Comparison of ENCODE assay signal across 9 mouse cellular contexts in the genomic region with DNA sequence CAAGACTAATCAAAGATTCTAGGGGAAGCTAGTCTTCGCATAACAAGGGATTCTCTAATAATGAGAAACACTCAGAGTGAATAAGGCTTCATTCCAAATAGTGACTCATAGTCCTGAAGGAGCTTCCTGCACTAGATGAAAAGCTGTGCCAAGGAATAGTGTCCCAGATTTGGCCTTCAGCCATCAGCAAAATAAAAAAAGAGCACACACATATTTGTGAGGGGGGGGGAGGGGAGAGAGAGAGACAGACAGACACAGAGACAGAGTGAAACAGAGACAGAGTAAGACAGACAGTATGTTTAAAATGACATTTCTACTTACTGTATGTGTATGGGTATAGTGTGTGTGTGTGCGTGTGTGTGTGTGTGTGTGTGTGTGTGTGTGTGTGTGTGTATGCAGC.
DNase-seq lines count a peak whose midpoint lies in the region; ATAC-seq and TF ChIP-seq lines count a peak whose summit lies in the region.
"Had no signal": no experiment of that assay in that cellular context is flagged by ENCODE, and none has a peak within 500 bp of the region (broad histone marks: within the 10 kb centered on the region; RNA-seq: fewer than 3 reads in every experiment).

No protein-coding gene starts in this region.

- no peaks in the 10 kb centered on the region for H3K36me3 ChIP-seq in lung, embryonic 14.5 days (ENCODE audit: insufficient read depth)
- H3K36me3 ChIP-seq: liver, embryonic 15.5 days had no signal

- no peaks in the 10 kb centered on the region for H3K9me3 ChIP-seq in lung, embryonic 14.5 days (ENCODE audit: low read depth, low read length)
- H3K9me3 ChIP-seq: liver, embryonic 15.5 days had no signal

- peak; percentile 61; the same call in 1 of the 2 replicates for ATAC-seq in lung, embryonic 14.5 days (ENCODE audit: insufficient read depth)
- ATAC-seq in monocyte, adult 5-6 weeks (replicated peaks; ENCODE audit: insufficient number of reproducible peaks, low FRiP score, low TSS enrichment, poor library complexity, severe bottlenecking), result no peak

- DNase-seq in adrenal gland, postnatal 14 days, result peak; percentile 64
- DNase-seq in adrenal gland, postnatal 4 days (ENCODE audit: low spot score in 2 of 2), result no peak
- peak in 1 of 2 experiments; percentile 26 for DNase-seq in layer of hippocampus, adult 2 months (ENCODE audit: low spot score in 2 of 2)
- no peak for DNase-seq in layer of hippocampus, postnatal 36 days
- peak; percentile 34 to 85 for DNase-seq in cerebellum, adult 2 months
- peak; percentile 90 for DNase-seq in lung, embryonic 14.5 days
- DNase-seq in thymus, postnatal 14 days, result no peak

- H3K9ac ChIP-seq in lung, embryonic 14.5 days, result no peak overlapping the region
- H3K9ac ChIP-seq: liver, embryonic 15.5 days had no signal

- H3K27me3 ChIP-seq in cerebellum, adult 2 months (ENCODE audit: control insufficient read depth, insufficient read depth, low read length), result no peaks in the 10 kb centered on the region
- no peaks in the 10 kb centered on the region for H3K27me3 ChIP-seq in lung, embryonic 14.5 days (ENCODE audit: insufficient read depth, low read length)
- H3K27me3 ChIP-seq: liver, embryonic 15.5 days had no signal

- no peak overlapping the region for H3K4me2 ChIP-seq in lung, embryonic 14.5 days
- H3K4me2 ChIP-seq: liver, embryonic 15.5 days had no signal

- WGBS in cerebellum, adult 2 months, result 28% methylated on average over 2 of the region's 2 CpGs
- 63% methylated on average over 2 of the region's 2 CpGs for WGBS in lung, embryonic 14.5 days

- H3K4me3 ChIP-seq in layer of hippocampus, adult 2 months, result no peak overlapping the region
- no peak overlapping the region for H3K4me3 ChIP-seq in cerebellum, adult 2 months (replicated peaks; ENCODE audit: insufficient read depth, low read depth, low read length)
- no peak overlapping the region for H3K4me3 ChIP-seq in lung, embryonic 14.5 days (ENCODE audit: low read depth, low read length)
- H3K4me3 ChIP-seq: liver, embryonic 15.5 days had no signal

- TF ChIP-seq POLR2A in cerebellum, adult 2 months (IDR thresholded peaks at IDR 0.05; ENCODE audit: borderline replicate concordance, insufficient read depth, low read length), result no peak

- 0 out of 2 replicates have a peak overlapping the region, but pooled peaks have one; percentile 8 for H3K27ac ChIP-seq in layer of hippocampus, adult 2 months
- no peak overlapping the region for H3K27ac ChIP-seq in cerebellum, adult 2 months (ENCODE audit: insufficient read depth, low read length)
- H3K27ac ChIP-seq in lung, embryonic 14.5 days (ENCODE audit: low read depth), result no peak overlapping the region
- H3K27ac ChIP-seq: liver, embryonic 15.5 days had no signal

- peaks cover 7% of the 10 kb centered on the region; the same call in 1 of the 2 replicates for H3K4me1 ChIP-seq in cerebellum, adult 2 months (ENCODE audit: control insufficient read depth, insufficient read depth, low read length)
- peaks cover 10% of the 10 kb centered on the region; the same call in 1 of the 2 replicates for H3K4me1 ChIP-seq in lung, embryonic 14.5 days (ENCODE audit: insufficient read depth)
- H3K4me1 ChIP-seq: liver, embryonic 15.5 days had no signal

- no peak for TF ChIP-seq CTCF in layer of hippocampus, adult 2 months (conservative IDR thresholded peaks at IDR 0.05)
- TF ChIP-seq CTCF in cerebellum, adult 2 months (IDR thresholded peaks at IDR 0.05; ENCODE audit: borderline replicate concordance, insufficient read depth, low read depth, low read length), result no peak
- TF ChIP-seq CTCF in lung, embryonic 14.5 days (IDR thresholded peaks at IDR 0.05; ENCODE audit: low read depth), result no peak

Comparison
In these comparisons a context has a peak if more than half of its experiments do, and no peak if none do; other contexts are left out.
1. DNase-seq: peak in adrenal gland, postnatal 14 days (single experiment), cerebellum, adult 2 months (2 of 2) and lung, embryonic 14.5 days (single experiment); none in adrenal gland, postnatal 4 days (0 of 2), layer of hippocampus, postnatal 36 days (0 of 2) and thymus, postnatal 14 days (single experiment).